Mouse (Mus musculus) liver, adult 2 months (tissue): ENCODE data around the gene Cdc42bpa.

Experiments
- CTCF ChIP-seq: fragments of 200-500 bp; IDR thresholded peaks from 2 replicates; pipeline ENCODE4 v1.5.1; 2011; ENCODE audit warnings: low read depth, low read length, control low read depth
- POLR2A ChIP-seq: fragments of 200-500 bp; IDR thresholded peaks from 2 replicates; pipeline ENCODE4 v1.6.1; 2011; ENCODE audit warnings: low read length, control low read depth; ENCODE audit not compliant: insufficient read depth; ENCODE audit errors: extremely low read depth

DNA sequence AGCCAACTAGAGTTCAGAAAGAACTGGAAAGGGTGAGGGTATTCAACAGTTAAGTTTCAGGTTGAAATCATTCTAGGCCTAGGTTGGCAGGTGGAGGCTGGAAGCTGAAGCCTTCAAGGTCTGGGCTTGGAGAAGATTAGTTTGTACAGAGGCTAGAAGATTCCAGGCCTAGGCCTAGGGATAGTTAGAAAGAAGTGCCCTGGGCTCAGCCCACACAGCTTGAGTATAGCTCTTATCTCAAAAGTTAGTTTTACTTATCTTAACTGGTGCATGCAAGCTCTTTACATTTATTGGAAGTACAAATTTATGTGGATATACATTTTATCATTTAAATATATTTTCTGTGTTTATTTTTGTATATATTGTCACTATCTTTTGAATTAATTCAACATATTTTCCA lies 21.4 kb downstream of the Cdc42bpa start:
- no peak for TF ChIP-seq POLR2A
- no peak for TF ChIP-seq CTCF
